Comparison of ENCODE assay signal across 21 mouse cellular contexts in genomic region chr4:22482118-22482517, GRCm38 (mm10). TPM values are rescaled to one million over a fixed set of nuclear protein-coding genes. Genes with fewer than 3 reads are reported as not detected.
DNase-seq lines count a peak whose midpoint lies in the region; ATAC-seq and TF ChIP-seq lines count a peak whose summit lies in the region.
"Had no signal": no experiment of that assay in that cellular context is flagged by ENCODE, and none has a peak within 500 bp of the region (broad histone marks: within the 10 kb centered on the region; RNA-seq: fewer than 3 reads in every experiment).

No protein-coding gene starts in this region.

- no peaks in the 10 kb centered on the region for H3K9me3 ChIP-seq in embryonic facial prominence, embryonic 10.5 days
- no peaks in the 10 kb centered on the region for H3K9me3 ChIP-seq in forebrain, embryonic 15.5 days
- H3K9me3 ChIP-seq in hindbrain, embryonic 16.5 days (ENCODE audit: control insufficient read depth, low read length): no peaks in the 10 kb centered on the region
- H3K9me3 ChIP-seq in midbrain, postnatal 0 days (ENCODE audit: low read length): no peaks in the 10 kb centered on the region
- H3K9me3 ChIP-seq: limb, embryonic 10.5 days; liver, embryonic 12.5 days; lung, embryonic 15.5 days had no signal

- no peak for TF ChIP-seq CTCF in midbrain, postnatal 0 days (IDR thresholded peaks at IDR 0.05)

- no peak for ATAC-seq in forebrain, embryonic 15.5 days (replicated peaks)
- no peak for ATAC-seq in hindbrain, embryonic 16.5 days
- ATAC-seq in midbrain, postnatal 0 days (ENCODE audit: low FRiP score): no peak
- ATAC-seq: liver, embryonic 12.5 days; Patski had no signal

- WGBS in embryonic facial prominence, embryonic 10.5 days: 21% methylated on average over 2 of the region's 2 CpGs
- WGBS in forebrain, embryonic 15.5 days: 52% methylated on average over 2 of the region's 2 CpGs
- WGBS in hindbrain, embryonic 16.5 days: 29% methylated on average over 2 of the region's 2 CpGs
- 26% methylated on average over 2 of the region's 2 CpGs for WGBS in midbrain, postnatal 0 days

- peaks cover 99% of the 10 kb centered on the region for H3K27me3 ChIP-seq in embryonic facial prominence, embryonic 10.5 days (replicated peaks; ENCODE audit: low read depth, poor library complexity, severe bottlenecking)
- no peaks in the 10 kb centered on the region for H3K27me3 ChIP-seq in forebrain, embryonic 15.5 days
- H3K27me3 ChIP-seq in hindbrain, embryonic 16.5 days (replicated peaks; ENCODE audit: control insufficient read depth, insufficient read depth, low read length): no peaks in the 10 kb centered on the region
- no peaks in the 10 kb centered on the region for H3K27me3 ChIP-seq in midbrain, postnatal 0 days (ENCODE audit: insufficient read depth, low read length)

- DNase-seq in embryonic facial prominence, embryonic 10.5 days (ENCODE audit: low spot score): no peak
- no peak for DNase-seq in midbrain, postnatal 0 days (ENCODE audit: low spot score)
- no peak for DNase-seq in right cerebral cortex, adult 2 months (ENCODE audit: low spot score in 2 of 2)
- DNase-seq in spleen, postnatal 10 days (ENCODE audit: low spot score in 2 of 2): no peak
- no peak for DNase-seq in urinary bladder, postnatal 36 days (ENCODE audit: low spot score in 2 of 2)
- DNase-seq: B cell, adult 2 months; gastrocnemius, postnatal 14 days; kidney, adult 11 months; kidney, postnatal 36 days; thymus, postnatal 25 days had no signal

- H3K9ac ChIP-seq in forebrain, embryonic 15.5 days (replicated peaks): no peak overlapping the region
- H3K9ac ChIP-seq in hindbrain, embryonic 16.5 days (ENCODE audit: low read depth, low read length): no peak overlapping the region
- H3K9ac ChIP-seq in midbrain, postnatal 0 days (replicated peaks; ENCODE audit: low read length, poor library complexity, severe bottlenecking): 0 out of 2 replicates have a peak overlapping the region, but pooled peaks have one; percentile 13
- H3K9ac ChIP-seq: liver, embryonic 12.5 days; lung, embryonic 15.5 days had no signal

- no peaks in the 10 kb centered on the region for H3K36me3 ChIP-seq in embryonic facial prominence, embryonic 10.5 days (replicated peaks)
- no peaks in the 10 kb centered on the region for H3K36me3 ChIP-seq in forebrain, embryonic 15.5 days
- H3K36me3 ChIP-seq in hindbrain, embryonic 16.5 days (ENCODE audit: control insufficient read depth, insufficient read depth, low read length): no peaks in the 10 kb centered on the region
- H3K36me3 ChIP-seq in midbrain, postnatal 0 days (ENCODE audit: insufficient read depth, low read length): no peaks in the 10 kb centered on the region
- H3K36me3 ChIP-seq: limb, embryonic 10.5 days; liver, embryonic 12.5 days; lung, embryonic 15.5 days had no signal

- peak overlapping the region; percentile 16; the same call in 1 of the 2 replicates for H3K4me3 ChIP-seq in embryonic facial prominence, embryonic 10.5 days
- peak overlapping the region; percentile 97 for H3K4me3 ChIP-seq in forebrain, embryonic 15.5 days
- peak overlapping the region; percentile 5; the same call in 1 of the 2 replicates for H3K4me3 ChIP-seq in hindbrain, embryonic 16.5 days (ENCODE audit: low read length)
- H3K4me3 ChIP-seq in midbrain, postnatal 0 days (ENCODE audit: low read depth, low read length): peak overlapping the region; percentile 93
- H3K4me3 ChIP-seq: limb, embryonic 10.5 days; liver, embryonic 12.5 days; lung, embryonic 15.5 days had no signal

- H3K4me2 ChIP-seq in forebrain, embryonic 15.5 days (replicated peaks): peak overlapping the region; percentile 63
- H3K4me2 ChIP-seq in hindbrain, embryonic 16.5 days (ENCODE audit: low read length): peak overlapping the region; percentile 86
- peak overlapping the region; percentile 95 for H3K4me2 ChIP-seq in midbrain, postnatal 0 days (ENCODE audit: low read depth, low read length, poor library complexity, severe bottlenecking)
- H3K4me2 ChIP-seq: liver, embryonic 12.5 days; lung, embryonic 15.5 days had no signal

- H3K27ac ChIP-seq in embryonic facial prominence, embryonic 10.5 days (replicated peaks): no peak overlapping the region
- no peak overlapping the region for H3K27ac ChIP-seq in forebrain, embryonic 15.5 days (replicated peaks)
- H3K27ac ChIP-seq in hindbrain, embryonic 16.5 days (ENCODE audit: low read depth, low read length): no peak overlapping the region
- H3K27ac ChIP-seq in midbrain, postnatal 0 days (ENCODE audit: low read depth, low read length): no peak overlapping the region
- H3K27ac ChIP-seq: limb, embryonic 10.5 days; liver, embryonic 12.5 days; lung, embryonic 15.5 days; stomach, postnatal 0 days had no signal

- peaks cover 35% of the 10 kb centered on the region for H3K4me1 ChIP-seq in embryonic facial prominence, embryonic 10.5 days
- H3K4me1 ChIP-seq in forebrain, embryonic 15.5 days: peaks cover 47% of the 10 kb centered on the region
- H3K4me1 ChIP-seq in hindbrain, embryonic 16.5 days (ENCODE audit: control insufficient read depth, insufficient read depth, low read depth, low read length): peaks cover 23% of the 10 kb centered on the region
- no peaks in the 10 kb centered on the region for H3K4me1 ChIP-seq in midbrain, postnatal 0 days (ENCODE audit: insufficient read depth, low read length)
- H3K4me1 ChIP-seq: liver, embryonic 12.5 days had no signal

RNA-seq across cellular contexts. Expression of gene Pou3f2, which starts 6.0 kb away (rescaled TPM):
- 3.4 and 11.1 TPM in 2 replicates for polyA plus RNA-seq in embryonic facial prominence, embryonic 10.5 days (2016; fragmentation: Nextera tagmentation; extraction: Ambion mirVana)
- 45.6 and 52.8 TPM in 2 replicates for polyA plus RNA-seq in forebrain, embryonic 15.5 days (2015; fragmentation: Nextera tagmentation; extraction: Ambion mirVana)
- 15.3 and 18.5 TPM in 2 replicates for polyA plus RNA-seq in hindbrain, embryonic 16.5 days (2015; fragmentation: Nextera tagmentation; extraction: Ambion mirVana)
- total RNA-seq in midbrain, postnatal 0 days (2014; rRNA removed): 36.4 and 37.5 TPM in 2 replicates
- 17.4 and 19.3 TPM in 2 replicates for polyA plus RNA-seq in midbrain, postnatal 0 days (2015; fragmentation: Nextera tagmentation; extraction: Ambion mirVana)
- total RNA-seq: heart, postnatal 25 days; megakaryocyte, adult 5-6 weeks; neutrophil, adult 5-6 weeks had no signal
- polyA plus RNA-seq: liver, embryonic 12.5 days; Patski; spleen, adult 2 months; stomach, postnatal 0 days had no signal

Comparison
In these comparisons a context has a peak if more than half of its experiments do, and no peak if none do; other contexts are left out.
1. H3K4me3 ChIP-seq: peak in every context shown above with its lines; median percentile 97 in forebrain, embryonic 15.5 days; 93 in midbrain, postnatal 0 days; 16 in embryonic facial prominence, embryonic 10.5 days; 5 in hindbrain, embryonic 16.5 days.